Mouse (Mus musculus) neural tube, embryonic 11.5 days (tissue): Measurements from ENCODE around the gene Smarcb1. TPM values are rescaled to one million over a fixed set of nuclear protein-coding genes. Genes with fewer than 3 reads are reported as not detected.

Source experiments
- polyA plus RNA-seq: library from polyadenylated mRNA; unstranded; fragments of >200 nt; fragmentation: Nextera tagmentation; extraction: Ambion mirVana; gene quantifications from 2 replicates; pipeline ENCODE4 v1.2.1, GENCODE M21; 2014

Smarcb1 gene
- polyA plus RNA-seq, 1 experiment from 2014 or later, result 294 TPM

Other genes with a start within 250 kb of the Smarcb1 start
- 29.5 and 32.2 TPM in 2 replicates for gene Cabin1, start 157.3 kb downstream of the Smarcb1 start, polyA plus RNA-seq
- 93.0 and 93.5 TPM in 2 replicates for gene Ddt, start 148.2 kb downstream of the Smarcb1 start, polyA plus RNA-seq
- not detected in 2 replicates for gene Gm20441, start 140.7 kb downstream of the Smarcb1 start, polyA plus RNA-seq
- 2.1 and 2.9 TPM in 2 replicates for gene Gstt3, start 140.2 kb downstream of the Smarcb1 start, polyA plus RNA-seq
- 2.5 and 2.9 TPM in 2 replicates for gene Gstt1, start 123.0 kb downstream of the Smarcb1 start, polyA plus RNA-seq
- gene Gstt4, start 99.1 kb downstream of the Smarcb1 start, polyA plus RNA-seq, result not detected in 2 replicates
- gene Gstt2, start 84.2 kb downstream of the Smarcb1 start, polyA plus RNA-seq, result 6.5 and 7.2 TPM in 2 replicates
- 2,352 and 2,361 TPM in 2 replicates for gene Mif, start 61.4 kb downstream of the Smarcb1 start, polyA plus RNA-seq
- gene Derl3, start 28.2 kb downstream of the Smarcb1 start, polyA plus RNA-seq, result 2.8 and 2.9 TPM in 2 replicates
- gene Chchd10, start 11.5 kb upstream of the Smarcb1 start, polyA plus RNA-seq, result 9.9 and 11.7 TPM in 2 replicates
- 41.2 and 46.1 TPM in 2 replicates for gene Mmp11, start 14.9 kb upstream of the Smarcb1 start, polyA plus RNA-seq
- gene Gm867, start 19.1 kb upstream of the Smarcb1 start, polyA plus RNA-seq, result 0.97 and 1.9 TPM in 2 replicates
- gene Vpreb3, start 21.4 kb upstream of the Smarcb1 start, polyA plus RNA-seq, result 0.53 TPM in 1 of 2 replicates, not detected in the other
- gene Gm5134, start 32.9 kb upstream of the Smarcb1 start, polyA plus RNA-seq, result 0.19 TPM in 1 of 2 replicates, not detected in the other
- 28.8 and 29.2 TPM in 2 replicates for gene Zfp280b, start 111.0 kb upstream of the Smarcb1 start, polyA plus RNA-seq
- gene Slc5a4b, start 189.3 kb upstream of the Smarcb1 start, polyA plus RNA-seq, result not detected in 2 replicates
- not detected in 2 replicates for gene Slc5a4a, start 225.8 kb upstream of the Smarcb1 start, polyA plus RNA-seq